Mouse (Mus musculus): ENCODE data around the gene Ddx49. TPM values are rescaled to one million over a fixed set of nuclear protein-coding genes. Genes with fewer than 3 reads are reported as not detected.

Gene Ddx49
- 60.5 TPM for polyA plus RNA-seq (2017; shearing (Covaris generic))

DNA sequence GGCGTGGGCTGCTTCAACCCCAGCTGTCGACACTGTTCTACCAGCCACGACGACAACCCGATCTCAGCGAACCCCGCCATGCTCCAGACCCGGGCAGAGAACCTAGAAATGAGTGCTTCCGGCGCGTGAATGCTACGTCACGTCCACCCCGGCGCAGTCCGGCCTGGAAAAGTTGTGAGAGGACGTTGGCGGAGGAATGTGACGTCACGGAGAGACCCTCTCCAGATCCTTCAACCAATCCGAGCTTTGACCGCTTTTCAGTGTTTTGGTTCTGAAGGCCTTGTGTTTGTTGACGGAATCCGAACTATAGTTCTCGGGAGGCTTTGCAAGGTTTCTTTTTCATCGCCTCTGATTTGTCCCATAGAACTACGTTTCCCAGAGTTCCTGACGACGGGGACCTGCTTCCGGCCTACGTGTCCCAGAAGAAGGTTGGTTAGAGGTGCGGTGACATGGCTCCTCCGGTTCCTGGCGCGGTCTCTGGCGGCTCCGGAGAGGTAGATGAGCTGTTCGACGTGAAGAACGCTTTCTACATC, at the start of gene Ddx49, which contains the start of gene Cope:
Gene Ddx49 (minus strand): TSS at position 132 of the 533 bp plus-strand sequence.
Gene Cope (plus strand): TSS at position 161 of the 533 bp plus-strand sequence.

DNA sequence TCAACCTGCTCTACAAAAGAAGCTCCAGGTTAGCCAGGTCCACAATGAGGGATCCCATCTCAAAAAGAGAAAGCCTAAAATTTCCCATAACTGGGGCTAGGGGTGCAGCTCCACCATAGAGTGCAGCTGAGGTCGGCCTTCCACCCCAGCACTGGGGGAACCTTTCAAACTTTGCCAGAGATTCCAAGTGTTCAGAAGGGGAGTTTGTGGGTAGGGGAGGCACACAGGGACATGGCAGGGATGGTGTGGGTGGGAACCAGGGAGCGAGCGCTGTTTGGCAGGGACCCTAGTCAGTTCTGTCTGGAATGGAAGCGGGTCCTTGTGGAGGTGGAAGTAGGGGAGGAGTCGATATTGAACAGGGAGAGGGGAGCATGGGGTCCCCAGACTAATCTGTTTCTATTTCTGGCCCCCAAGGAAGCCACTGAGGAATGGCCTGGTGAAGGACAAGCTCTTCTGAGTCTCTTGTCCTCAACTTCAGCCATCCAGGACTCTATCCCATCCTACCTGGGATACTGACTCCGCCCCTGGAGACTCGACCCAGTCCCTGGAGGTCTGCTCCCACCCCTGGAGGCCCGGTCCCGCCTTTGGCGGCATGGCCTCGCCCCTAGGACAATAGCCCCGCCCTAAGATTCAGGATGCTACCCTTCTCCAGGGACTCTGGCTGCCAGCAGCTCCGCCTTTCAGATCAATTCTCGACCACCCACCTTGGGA, 27.0 kb upstream of the Ddx49 start, which contains the start of gene Gdf1:
Gene Gdf1 (plus strand): TSS at position 694 of the 711 bp plus-strand sequence.

GRCm38 (mm10) chr8:70315624-70316510, 13.6 kb upstream of the Ddx49 start, which contains the start of gene Cers1:
Cers1 (plus strand) TSS chr8:70315775.

GRCm38 (mm10) chr8:70282603-70283135, 19.6 kb downstream of the Ddx49 start, which contains the start of gene Homer3:
Homer3 (plus strand) TSS chr8:70282827.

Other genes with a start within 250 kb of the Ddx49 start
- not detected for gene Tm6sf2, start 229.6 kb downstream of the Ddx49 start, polyA plus RNA-seq (2017; shearing (Covaris generic))
- not detected for gene Hapln4, start 219.0 kb downstream of the Ddx49 start, polyA plus RNA-seq (2017; shearing (Covaris generic))
- not detected for gene Ncan, start 181.6 kb downstream of the Ddx49 start, polyA plus RNA-seq (2017; shearing (Covaris generic))
- gene Nr2c2ap, start 171.2 kb downstream of the Ddx49 start, polyA plus RNA-seq (2017; shearing (Covaris generic)): 48.4 TPM
- gene Rfxank, start 163.3 kb downstream of the Ddx49 start, polyA plus RNA-seq (2017; shearing (Covaris generic)): 21.7 TPM
- 36.2 TPM for gene Borcs8, start 163.0 kb downstream of the Ddx49 start, polyA plus RNA-seq (2017; shearing (Covaris generic))
- 0.97 TPM for gene Mef2b, start 162.8 kb downstream of the Ddx49 start, polyA plus RNA-seq (2017; shearing (Covaris generic))
- 45.8 TPM for gene Tmem161a, start 130.1 kb downstream of the Ddx49 start, polyA plus RNA-seq (2017; shearing (Covaris generic))
- gene Slc25a42, start 90.2 kb downstream of the Ddx49 start, polyA plus RNA-seq (2017; shearing (Covaris generic)): 7.9 TPM
- gene Sugp2, start 68.3 kb downstream of the Ddx49 start, polyA plus RNA-seq (2017; shearing (Covaris generic)): 36.8 TPM
- 11.5 TPM for gene Armc6, start 68.0 kb downstream of the Ddx49 start, polyA plus RNA-seq (2017; shearing (Covaris generic))
- 2.6 TPM for gene Homer3, start 19.7 kb downstream of the Ddx49 start, polyA plus RNA-seq (2017; shearing (Covaris generic))
- 237 TPM for gene Cope, start within 50 bp of the Ddx49 start, polyA plus RNA-seq (2017; shearing (Covaris generic))
- not detected for gene Cers1, start 13.3 kb upstream of the Ddx49 start, polyA plus RNA-seq (2017; shearing (Covaris generic))
- gene Gdf1, start 27.3 kb upstream of the Ddx49 start, polyA plus RNA-seq (2017; shearing (Covaris generic)): 0.44 TPM
- gene Upf1, start 50.8 kb upstream of the Ddx49 start, polyA plus RNA-seq (2017; shearing (Covaris generic)): 88.8 TPM
- 2.4 TPM for gene Comp, start 71.1 kb upstream of the Ddx49 start, polyA plus RNA-seq (2017; shearing (Covaris generic))
- 12.2 TPM for gene Crtc1, start 137.1 kb upstream of the Ddx49 start, polyA plus RNA-seq (2017; shearing (Covaris generic))
- gene Klhl26, start 174.5 kb upstream of the Ddx49 start, polyA plus RNA-seq (2017; shearing (Covaris generic)): 9.8 TPM
- not detected for gene Tmem59l, start 184.9 kb upstream of the Ddx49 start, polyA plus RNA-seq (2017; shearing (Covaris generic))
- not detected for gene Crlf1, start 190.7 kb upstream of the Ddx49 start, polyA plus RNA-seq (2017; shearing (Covaris generic))
- gene Rex1bd, start 204.3 kb upstream of the Ddx49 start, polyA plus RNA-seq (2017; shearing (Covaris generic)): 62.7 TPM
- gene Uba52, start 208.3 kb upstream of the Ddx49 start, polyA plus RNA-seq (2017; shearing (Covaris generic)): 1,566 TPM
- 382 TPM for gene Fkbp8, start 225.2 kb upstream of the Ddx49 start, polyA plus RNA-seq (2017; shearing (Covaris generic))
- 67.1 TPM for gene Kxd1, start 225.5 kb upstream of the Ddx49 start, polyA plus RNA-seq (2017; shearing (Covaris generic))
- gene Ell, start 237.0 kb upstream of the Ddx49 start, polyA plus RNA-seq (2017; shearing (Covaris generic)): 42.9 TPM